Mouse (Mus musculus) C2C12 (cell line): ENCODE measurements around the gene Fabp1. TPM values are rescaled to one million over a fixed set of nuclear protein-coding genes. Genes with fewer than 3 reads are reported as not detected.

ENCODE experiments used
- H3K27me3 ChIP-seq: one replicate; pipeline ENCODE4 v1.6.1; 2011; ENCODE audit not compliant: control insufficient read depth, insufficient read depth, insufficient read length
- H3K36me3 ChIP-seq: one replicate; pipeline ENCODE4 v1.6.1; 2011; ENCODE audit not compliant: control insufficient read depth, insufficient read depth
- H3K4me3 ChIP-seq: one replicate; pipeline ENCODE4 v1.5.1; 2011; ENCODE audit warnings: mild to moderate bottlenecking, control low read depth; ENCODE audit not compliant: poor library complexity, insufficient read depth, severe bottlenecking
- H3K79me2 ChIP-seq: one replicate; pipeline ENCODE4 v1.6.1; 2011; ENCODE audit not compliant: control insufficient read depth, insufficient read depth
- H3K79me3 ChIP-seq: one replicate; pipeline ENCODE4 v1.6.1; 2011; ENCODE audit warnings: low read depth, control low read depth
- H3ac ChIP-seq: one replicate; pipeline ENCODE3; 2011; ENCODE audit warnings: low read depth; ENCODE audit not compliant: control insufficient read depth, insufficient read length
- CEBPB ChIP-seq: IDR thresholded peaks from one replicate; pipeline ENCODE4 v1.6.1; 2011; ENCODE audit warnings: low read depth, mild to moderate bottlenecking, control low read depth, moderate library complexity
- CTCF ChIP-seq: IDR thresholded peaks from one replicate; pipeline ENCODE4 v1.5.1; 2011; ENCODE audit not compliant: control insufficient read depth, insufficient read depth, insufficient read length
- FOSL1 ChIP-seq: IDR thresholded peaks from one replicate; pipeline ENCODE4 v1.8.0; 2011; ENCODE audit warnings: mild to moderate bottlenecking, low read length; ENCODE audit not compliant: poor library complexity, insufficient read depth, severe bottlenecking
- MAX ChIP-seq: IDR thresholded peaks from one replicate; pipeline ENCODE4 v1.6.1; 2011; ENCODE audit warnings: mild to moderate bottlenecking, control low read depth
- MYOD1 ChIP-seq: IDR thresholded peaks from one replicate; pipeline ENCODE4 v1.6.1; 2011; ENCODE audit warnings: low read depth; ENCODE audit not compliant: control insufficient read depth, insufficient read length
- MYOG ChIP-seq: IDR thresholded peaks from one replicate; pipeline ENCODE4 v1.6.1; 2011; ENCODE audit not compliant: control insufficient read depth, insufficient read length; ENCODE audit errors: extremely low read depth
- USF1 ChIP-seq: IDR thresholded peaks from one replicate; pipeline ENCODE4 v1.6.1; 2011; ENCODE audit warnings: low read depth, mild to moderate bottlenecking, control low read depth, moderate library complexity
- polyA plus RNA-seq: library from polyadenylated mRNA; unstranded; fragments of >200 nt; fragmentation: generic; extraction: Trizol; gene quantifications from one replicate; pipeline ENCODE4 v1.2.1, GENCODE M21; 2012; ENCODE audit warnings: missing spikeins

Fabp1 gene
- polyA plus RNA-seq, 1 experiment, result not detected

DNA sequence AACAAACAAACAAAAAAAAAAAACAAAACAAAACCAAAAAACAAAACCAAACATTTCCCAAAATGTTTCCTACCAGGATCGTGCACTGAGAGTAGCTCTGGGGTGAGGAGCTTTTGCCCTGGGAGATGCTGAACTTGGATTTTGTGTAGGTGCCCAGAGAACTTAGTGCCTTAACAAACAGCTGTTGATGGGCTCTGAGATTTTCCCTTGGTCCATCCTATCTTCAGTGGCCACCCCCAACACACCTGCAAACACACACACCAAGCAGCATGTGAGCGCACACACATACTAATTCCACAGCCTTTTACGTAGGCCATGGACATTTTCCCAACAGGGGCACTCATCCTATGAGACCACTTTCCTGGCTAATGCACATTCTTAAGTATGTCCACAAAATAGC is 12.8 kb downstream of the Fabp1 start:
- Histone ChIP-seq H3K36me3 (no peaks in the 10 kb centered on the region), H3ac (no peak overlapping the region), H3K27me3 (no peaks in the 10 kb centered on the region), H3K79me2 (no peaks in the 10 kb centered on the region), H3K79me3 (no peaks in the 10 kb centered on the region), H3K4me3 (no peak overlapping the region)
- no peak for TF ChIP-seq FOSL1
- no peak for TF ChIP-seq MYOD1
- no peak for TF ChIP-seq CEBPB
- TF ChIP-seq CTCF, result no peak
- TF ChIP-seq USF1, result no peak
- TF ChIP-seq MAX, result no peak
- TF ChIP-seq MYOG, result no peak

DNA sequence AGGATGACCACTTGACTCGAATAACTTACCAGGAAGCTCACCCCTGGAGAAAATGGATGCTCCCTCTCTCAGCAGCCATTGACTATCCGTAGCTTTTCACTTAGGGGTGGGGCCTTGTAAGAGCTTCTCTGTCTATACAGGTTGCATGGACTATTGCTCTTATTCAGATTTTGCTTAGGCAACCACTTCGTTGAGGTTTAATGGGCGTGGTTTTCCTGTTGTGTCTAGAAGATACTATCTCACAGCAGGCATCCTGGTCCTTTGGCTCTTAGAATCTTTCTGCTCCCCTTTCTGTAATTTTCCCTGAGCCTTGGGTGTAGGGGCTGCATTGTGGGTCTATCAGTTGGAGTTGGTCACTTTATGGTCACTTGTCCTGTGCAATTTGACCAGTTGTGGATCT is 21.9 kb downstream of the Fabp1 start:
- no peak overlapping the region for H3ac ChIP-seq
- TF ChIP-seq FOSL1, result no peak
- no peak for TF ChIP-seq MAX
- TF ChIP-seq MYOD1, result no peak
- no peak for TF ChIP-seq MYOG
- TF ChIP-seq CTCF, result no peak
- no peak for TF ChIP-seq CEBPB
- TF ChIP-seq USF1, result no peak
- no peaks in the 10 kb centered on the region for H3K36me3 ChIP-seq
- no peaks in the 10 kb centered on the region for H3K27me3 ChIP-seq
- H3K79me2 ChIP-seq, result no peaks in the 10 kb centered on the region
- no peaks in the 10 kb centered on the region for H3K79me3 ChIP-seq
- H3K4me3 ChIP-seq, result no peak overlapping the region

DNA sequence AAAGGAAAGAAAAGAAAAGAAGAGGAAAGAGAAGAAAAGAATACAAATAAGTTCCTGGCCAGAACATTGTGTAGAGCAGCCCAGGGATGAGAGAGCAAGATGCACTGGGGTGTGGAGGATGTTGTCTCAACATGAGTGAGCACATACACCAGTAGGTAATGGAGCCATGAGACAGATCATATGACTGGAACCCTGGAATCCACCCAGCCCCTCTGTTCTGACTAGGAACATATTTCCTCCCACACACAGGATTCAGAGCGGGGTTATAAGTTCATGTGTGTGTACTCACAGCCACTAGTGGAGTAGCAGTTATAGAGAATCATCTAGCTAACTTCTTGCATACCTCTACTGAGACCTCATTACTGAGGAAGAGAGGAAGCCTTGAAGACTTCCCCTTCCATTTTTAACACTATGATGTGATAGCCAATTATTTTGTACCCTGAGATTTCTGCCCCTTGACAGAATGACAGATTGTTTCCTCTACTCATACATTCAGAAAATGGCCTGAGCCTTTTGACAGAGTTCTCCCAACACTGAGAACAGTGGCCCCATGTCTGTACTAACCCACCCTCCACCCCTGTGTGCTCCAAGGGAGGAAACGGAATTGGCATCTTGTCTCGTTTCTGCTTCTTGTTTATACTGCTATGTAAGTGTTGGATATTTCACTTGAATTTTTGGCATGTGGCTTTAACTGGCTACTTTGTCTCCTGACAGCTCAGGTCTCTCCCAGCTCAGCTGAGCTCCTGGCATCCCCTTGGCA is 24.7 kb downstream of the Fabp1 start:
- Histone ChIP-seq H3K27me3 (no peaks in the 10 kb centered on the region), H3K4me3 (no peak overlapping the region), H3K79me2 (no peaks in the 10 kb centered on the region), H3K36me3 (no peaks in the 10 kb centered on the region), H3K79me3 (no peaks in the 10 kb centered on the region), H3ac (no peak overlapping the region)
- no peak for TF ChIP-seq USF1
- no peak for TF ChIP-seq CTCF
- no peak for TF ChIP-seq MAX
- no peak for TF ChIP-seq FOSL1
- TF ChIP-seq MYOD1, result no peak
- no peak for TF ChIP-seq CEBPB
- TF ChIP-seq MYOG, result no peak

DNA sequence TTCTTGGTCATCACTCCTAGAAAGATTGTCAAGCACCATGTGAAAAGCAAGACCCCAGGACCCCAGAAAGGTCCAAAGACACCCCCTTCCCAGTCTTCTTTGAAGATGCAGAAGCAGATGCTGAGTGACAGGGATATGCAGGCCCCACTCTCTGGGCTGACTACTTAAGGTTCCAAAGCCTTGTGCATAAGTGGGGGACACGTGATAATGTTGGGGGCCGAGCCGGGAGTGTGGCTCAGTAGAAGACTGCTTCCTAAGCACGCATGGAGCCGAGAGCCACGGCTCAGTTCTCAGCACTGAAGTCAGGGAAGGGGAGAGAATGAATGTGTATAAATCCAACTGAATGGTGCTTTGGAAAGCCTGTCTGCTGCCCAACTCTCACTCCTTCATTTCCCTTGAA is 26.9 kb downstream of the Fabp1 start:
- Histone ChIP-seq H3K36me3 (no peaks in the 10 kb centered on the region), H3K4me3 (no peak overlapping the region), H3K27me3 (no peaks in the 10 kb centered on the region), H3K79me3 (no peaks in the 10 kb centered on the region), H3K79me2 (no peaks in the 10 kb centered on the region), H3ac (no peak overlapping the region)
- TF ChIP-seq MYOD1 (no peak), CTCF (no peak), USF1 (no peak), MYOG (no peak), FOSL1 (no peak), MAX (no peak)

DNA sequence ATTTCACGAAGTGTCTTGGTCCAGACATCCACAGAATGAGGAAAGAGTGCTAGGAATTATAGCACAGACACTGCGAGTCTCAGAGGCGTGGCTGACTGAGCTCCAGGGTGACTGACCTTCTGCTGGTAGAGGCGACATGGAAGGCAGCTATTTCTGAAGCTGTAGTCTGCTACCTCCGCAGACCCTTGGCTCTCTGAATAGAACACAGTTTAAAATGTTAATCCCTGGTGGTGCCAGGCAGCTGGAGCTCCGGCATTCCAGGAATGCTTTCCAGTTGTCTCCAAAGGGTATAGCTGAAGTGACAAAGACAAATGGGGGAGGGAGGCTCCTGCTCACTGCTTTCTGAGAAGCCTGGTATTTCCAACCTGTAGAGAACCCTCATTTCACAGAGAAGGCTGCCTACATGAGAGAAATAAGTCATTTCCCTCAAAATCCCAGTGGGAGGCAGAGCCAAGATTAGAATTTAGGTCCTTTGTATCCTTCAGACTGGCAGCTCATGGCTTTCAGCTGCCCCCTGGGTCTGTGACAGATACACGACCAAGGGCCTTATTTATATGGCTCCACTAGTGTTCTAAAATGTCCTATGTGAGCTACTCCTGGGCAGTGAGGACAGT is 27.6 kb downstream of the Fabp1 start:
- TF ChIP-seq MAX (no peak), MYOD1 (no peak), CEBPB (no peak), CTCF (no peak), MYOG (no peak), USF1 (no peak), FOSL1 (no peak)
- Histone ChIP-seq H3K79me2 (no peaks in the 10 kb centered on the region), H3ac (no peak overlapping the region), H3K4me3 (no peak overlapping the region), H3K79me3 (no peaks in the 10 kb centered on the region), H3K36me3 (no peaks in the 10 kb centered on the region), H3K27me3 (no peaks in the 10 kb centered on the region)

DNA sequence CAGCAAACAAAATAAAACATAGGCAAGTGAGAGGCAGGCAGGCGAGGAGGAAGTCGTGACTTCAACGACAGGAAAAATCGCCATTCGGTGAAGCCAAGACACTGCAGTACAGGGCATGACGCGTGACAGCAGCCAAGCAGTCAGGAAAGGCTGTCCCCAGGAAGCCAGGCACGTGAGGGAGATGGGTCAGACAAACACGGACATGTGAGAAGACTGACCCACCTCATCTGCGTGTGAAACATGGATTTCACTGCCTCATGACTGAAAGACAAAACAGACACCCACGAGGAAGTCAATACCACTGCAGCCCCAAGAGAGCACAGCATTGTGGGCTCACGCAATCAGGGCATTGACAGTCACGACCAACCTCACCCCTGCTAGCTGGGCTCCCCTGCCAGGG is 35.5 kb downstream of the Fabp1 start:
- TF ChIP-seq MAX (no peak), MYOD1 (no peak), CEBPB (no peak), MYOG (no peak), CTCF (no peak), FOSL1 (no peak), USF1 (no peak)
- Histone ChIP-seq H3K79me3 (no peaks in the 10 kb centered on the region), H3K36me3 (no peaks in the 10 kb centered on the region), H3K4me3 (no peak overlapping the region), H3K79me2 (no peaks in the 10 kb centered on the region), H3K27me3 (no peaks in the 10 kb centered on the region), H3ac (no peak overlapping the region)
